Mouse (Mus musculus) duodenum, adult 2 months (tissue): ENCODE data around the gene Emcn. TPM values are rescaled to one million over a fixed set of nuclear protein-coding genes. Genes with fewer than 3 reads are reported as not detected.

Experiments
- polyA plus RNA-seq: library from polyadenylated mRNA; depleted of rRNA; stranded (reverse); fragments of >200 nt; gene quantifications from 2 replicates; pipeline ENCODE4 v1.2.3, GENCODE M21; 2012; ENCODE audit warnings: low replicate concordance; rRNA removed

The Emcn gene
- polyA plus RNA-seq, result 2.4 and 2.8 TPM in 2 replicates

DNA sequence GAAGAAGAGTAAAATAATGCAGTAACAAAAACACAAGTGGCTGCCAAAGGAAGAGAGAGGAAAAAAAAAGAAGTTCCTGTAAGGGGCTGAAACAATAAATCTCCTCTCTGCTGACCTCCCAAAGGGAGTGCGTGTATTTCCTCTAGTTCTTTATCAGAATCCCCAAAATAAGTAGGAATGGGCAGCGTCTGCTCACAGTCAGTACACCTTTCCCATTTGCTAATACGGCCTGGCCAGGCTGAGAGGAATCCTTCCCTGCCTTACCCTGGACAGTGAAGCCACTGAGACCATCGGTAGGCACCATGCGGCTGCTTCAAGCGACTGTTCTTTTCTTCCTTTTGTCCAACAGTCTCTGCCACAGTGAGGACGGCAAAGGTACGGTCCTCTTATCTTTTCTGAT, at the start of gene Emcn:
TSS of gene Emcn (plus strand) at position 130 of the 400 bp plus-strand sequence.

